Mouse (Mus musculus): ENCODE results near the gene Mapk11.

Gene Mapk11

GRCm38 (mm10) chr15:89149271-89150040 lies at the start of gene Mapk11:
Gene Mapk11, minus strand, starts transcription at chr15:89149628.
- DNase-seq, result peak; percentile 78

- no peak for DNase-seq
Measured at GRCm38 (mm10) chr15:89197056-89197455, 47.6 kb upstream of the Mapk11 start.

DNA sequence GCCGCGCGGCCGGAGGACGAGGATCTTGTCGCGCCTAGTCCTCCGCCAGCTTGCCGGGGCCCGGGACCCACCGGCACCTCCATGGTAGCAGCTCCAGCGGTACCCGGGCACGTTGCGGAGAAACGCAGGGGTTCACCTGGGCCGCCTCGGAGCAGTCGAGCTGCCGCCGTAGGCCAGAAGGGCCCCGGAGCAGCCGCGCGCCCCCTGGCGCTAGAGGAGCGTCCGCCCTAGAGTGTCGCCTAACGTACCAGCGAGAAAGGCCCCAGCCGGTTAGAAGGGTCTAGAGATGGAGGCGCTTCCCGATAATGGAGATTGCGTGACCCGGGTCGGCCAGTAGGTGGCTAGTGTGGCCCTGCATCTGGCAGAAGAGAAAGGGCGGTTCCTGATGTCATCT lies 46.9 kb upstream of the Mapk11 start, which contains the start of gene Dennd6b:
TSS of gene Dennd6b (minus strand) at position 184 of the 394 bp plus-strand sequence.
- DNase-seq, result peak; percentile 98

- DNase-seq, result peak; percentile 96
Measured at GRCm38 (mm10) chr15:89195690-89196312, 46.4 kb upstream of the Mapk11 start.

DNA sequence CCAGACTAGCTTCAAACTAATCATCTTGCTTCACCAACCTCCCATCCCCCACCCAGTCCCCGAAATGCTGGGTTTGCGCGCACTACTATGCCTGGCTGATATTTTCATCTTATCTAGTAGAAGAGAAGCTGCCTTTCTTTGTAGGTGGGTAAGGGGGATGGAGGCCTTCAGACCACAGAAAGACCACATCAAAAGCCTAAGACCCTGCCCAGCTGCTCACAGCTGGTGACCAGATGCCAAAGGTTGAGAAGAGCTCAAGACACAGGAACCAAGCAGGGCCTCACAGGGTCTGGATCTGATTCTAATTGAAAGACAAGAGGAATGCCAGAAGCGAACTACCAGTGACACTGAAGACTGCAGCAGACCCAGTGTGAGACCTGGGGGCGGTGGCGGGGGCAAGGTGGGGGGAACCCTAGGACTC lies 45.8 kb upstream of the Mapk11 start:
- peak; percentile 53 for DNase-seq

- no peak for DNase-seq
Measured at GRCm38 (mm10) chr15:89184937-89185227, 35.5 kb upstream of the Mapk11 start.

GRCm38 (mm10) chr15:89184141-89184936 lies 34.9 kb upstream of the Mapk11 start:
- DNase-seq, result no peak

- no peak for DNase-seq
Measured at GRCm38 (mm10) chr15:89182842-89183241, 33.4 kb upstream of the Mapk11 start.

DNA sequence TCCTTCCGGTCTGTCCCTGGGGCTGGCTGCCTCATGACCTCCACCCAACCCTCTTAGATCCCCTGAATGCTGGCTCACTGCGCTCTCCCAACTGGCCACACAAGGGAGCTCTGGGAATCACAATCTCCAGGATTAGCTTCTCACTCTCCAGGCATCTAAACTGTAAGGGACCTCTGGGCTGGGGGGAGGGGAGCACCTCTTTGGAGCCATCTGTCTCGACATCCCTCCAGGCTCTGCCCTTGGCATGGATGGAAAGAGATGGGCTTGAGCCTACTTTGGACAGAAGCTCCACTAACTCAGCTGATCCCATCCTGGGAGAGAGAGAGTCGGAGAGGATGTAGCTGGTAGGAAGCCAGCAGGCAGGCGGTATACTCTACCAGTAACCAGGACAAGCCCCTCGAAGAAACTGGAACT lies 32.9 kb upstream of the Mapk11 start:
- peak; percentile 73 for DNase-seq

- DNase-seq, result peak; percentile 18
Measured at GRCm38 (mm10) chr15:89181561-89182270, 32.3 kb upstream of the Mapk11 start.

GRCm38 (mm10) chr15:89180571-89181229 lies 31.3 kb upstream of the Mapk11 start, which contains the start of gene Plxnb2:
Gene Plxnb2, minus strand, starts transcription at chr15:89180788.
- DNase-seq, result peak; percentile 91

DNA sequence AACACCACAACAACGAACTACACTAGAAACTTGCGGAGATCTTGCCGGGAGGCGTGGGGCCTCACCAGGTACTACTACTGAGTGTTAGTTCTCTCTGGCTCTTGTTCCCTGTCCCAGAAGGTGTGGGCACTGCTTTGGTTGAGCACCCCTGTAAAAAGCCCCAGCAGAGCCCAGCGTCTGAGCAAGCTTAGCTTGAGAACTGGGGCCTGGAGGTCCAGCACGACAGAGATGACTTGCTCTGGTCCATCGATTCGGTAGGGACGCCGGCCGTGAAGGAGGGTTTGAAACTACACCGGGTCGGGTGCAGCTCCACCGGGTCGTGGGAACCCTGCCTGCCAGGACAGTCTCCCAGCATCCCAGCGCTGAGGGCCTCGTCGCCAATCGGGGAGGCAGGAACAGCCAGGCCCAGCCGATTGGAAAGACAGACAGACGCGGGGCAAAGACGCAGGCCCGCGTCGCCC lies 30.7 kb upstream of the Mapk11 start:
- peak; percentile 71 for DNase-seq

DNA sequence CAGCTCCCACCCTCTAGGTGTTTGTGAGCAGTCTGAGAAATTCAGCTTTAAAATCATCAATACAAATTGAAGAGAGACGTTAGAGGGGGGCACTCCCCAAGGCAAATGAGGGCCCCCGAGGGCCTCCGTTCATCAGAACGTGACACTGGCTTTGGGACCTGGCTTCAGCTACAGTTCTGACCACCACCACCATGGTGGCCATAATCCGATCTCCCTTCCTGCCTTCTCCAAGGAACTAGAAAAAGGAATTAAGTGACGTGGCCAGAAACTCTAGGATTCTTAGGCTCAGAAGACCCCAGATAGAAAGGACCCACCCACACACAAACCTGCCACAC lies 30.2 kb upstream of the Mapk11 start:
- DNase-seq, result no peak

DNA sequence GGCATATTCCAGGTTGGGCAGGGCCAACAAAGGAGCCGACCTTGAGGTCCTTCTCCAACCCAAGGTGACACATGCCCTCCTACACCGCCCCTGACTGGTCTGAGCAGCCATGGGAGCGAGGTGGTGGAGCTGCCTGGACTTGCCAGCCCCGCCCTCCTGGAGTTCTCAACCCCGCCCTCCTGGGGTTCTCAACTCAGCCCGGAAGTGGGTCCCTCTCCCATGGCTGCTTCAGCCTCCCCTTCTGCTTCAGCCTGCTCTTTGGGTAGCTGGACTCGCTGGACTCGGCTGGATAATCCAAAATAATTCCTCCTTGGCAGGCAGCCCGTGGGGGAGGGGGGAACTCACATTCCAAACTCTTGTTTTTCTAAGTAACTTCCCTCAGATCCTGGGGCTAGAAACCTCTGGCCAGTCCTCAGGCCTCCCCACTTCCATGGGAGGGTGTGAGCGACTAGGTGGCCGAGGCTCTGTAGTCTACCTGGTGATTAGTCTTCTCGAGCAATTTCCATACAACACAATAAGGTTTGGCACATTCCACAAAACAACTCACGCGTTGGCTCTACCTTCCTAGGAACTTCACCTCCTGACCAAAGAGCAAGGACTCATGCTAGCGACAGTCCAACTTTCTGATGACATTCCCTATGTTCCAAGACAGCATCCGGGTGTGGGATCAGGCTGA lies 29.7 kb upstream of the Mapk11 start:
- peak; percentile 93 for DNase-seq

- peak; percentile 30 for DNase-seq
Measured at GRCm38 (mm10) chr15:89178260-89178860, 28.9 kb upstream of the Mapk11 start.

DNA sequence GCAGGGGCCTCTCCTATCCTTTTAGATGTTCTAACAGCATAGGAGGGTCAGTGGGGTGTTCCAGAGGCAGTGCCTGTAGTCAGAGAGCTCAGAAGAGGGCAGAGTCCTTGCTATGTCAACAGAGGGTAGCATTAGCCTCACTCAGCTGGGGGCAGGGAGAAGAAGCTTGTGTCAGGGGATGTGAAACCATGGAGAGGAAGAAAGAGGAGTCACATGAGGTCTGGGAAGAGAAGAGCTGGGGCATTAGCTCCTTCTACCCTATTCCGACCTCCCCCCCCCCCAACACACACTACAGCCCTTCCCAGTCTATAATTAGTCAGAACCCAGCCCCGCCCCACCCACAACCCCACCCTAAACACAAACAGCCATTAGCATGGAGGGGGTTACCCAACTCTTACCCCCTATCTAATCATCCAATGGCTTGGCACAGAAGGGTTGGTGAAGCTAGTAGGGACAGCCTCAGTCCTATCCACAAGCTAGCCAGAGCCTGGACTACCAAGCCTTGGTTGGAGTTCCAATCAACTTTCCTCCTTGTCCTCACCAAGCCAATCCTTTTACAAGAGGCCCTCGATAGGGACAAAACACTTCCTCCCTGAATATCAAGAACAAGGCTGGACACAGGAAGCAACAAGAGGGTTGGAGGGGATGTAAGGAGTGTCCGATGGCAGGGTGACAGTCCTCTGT lies 28.3 kb upstream of the Mapk11 start:
- no peak for DNase-seq

DNA sequence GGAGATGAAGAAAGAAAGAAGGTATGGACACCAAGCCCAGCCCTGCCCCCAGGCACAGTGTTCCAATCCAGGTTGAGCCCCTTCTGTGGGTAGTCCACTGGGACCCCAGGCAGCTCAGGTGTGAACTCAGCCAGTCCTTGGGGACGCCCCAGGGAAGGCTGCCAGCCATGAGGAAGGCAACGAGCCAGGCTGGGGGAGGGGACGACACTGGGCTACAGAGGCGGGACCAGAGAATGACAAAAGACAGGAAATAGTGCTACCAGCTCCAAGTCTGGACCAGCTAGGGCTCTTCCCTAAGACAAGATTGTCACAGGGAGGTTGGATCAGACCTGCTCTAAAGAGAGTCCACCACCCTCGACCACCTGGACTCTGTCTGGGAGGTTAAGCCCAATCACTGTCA lies 27.7 kb upstream of the Mapk11 start:
- peak; percentile 93 for DNase-seq

- no peak for DNase-seq
Measured at GRCm38 (mm10) chr15:89175411-89176155, 26.2 kb upstream of the Mapk11 start.

DNA sequence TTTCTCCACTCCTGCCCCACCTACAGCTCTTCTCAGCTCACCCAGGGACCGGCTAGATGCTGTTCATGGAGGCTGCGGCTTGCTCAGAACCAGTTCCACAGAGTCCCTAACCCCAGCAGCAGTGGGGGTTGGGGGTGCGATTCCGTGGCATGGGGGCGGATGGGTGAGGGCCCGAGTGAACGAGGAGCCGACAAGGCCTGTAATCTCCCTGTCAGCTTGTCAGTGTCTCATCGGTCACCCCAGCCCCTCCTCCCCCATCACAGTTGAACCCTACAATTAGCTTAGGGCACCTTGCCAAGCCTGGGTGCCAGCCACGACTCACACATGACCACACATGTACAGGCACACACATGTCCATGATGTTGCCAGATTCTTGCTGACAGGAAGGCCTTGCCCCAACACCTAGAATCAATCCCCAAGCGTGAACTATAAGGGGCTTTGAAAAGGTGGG lies 25.5 kb upstream of the Mapk11 start:
- peak; percentile 61 for DNase-seq

- DNase-seq, result peak; percentile 88
Measured at GRCm38 (mm10) chr15:89173906-89174214, 24.4 kb upstream of the Mapk11 start.

All from kidney, postnatal 10 days (tissue).